Mouse (Mus musculus) thymus, adult 2 months (tissue): Measurements from ENCODE around the gene Nfkbib.

ENCODE experiments used
- CTCF ChIP-seq: fragments of 200-500 bp; IDR thresholded peaks from 2 replicates; pipeline ENCODE4 v1.5.1; 2012; ENCODE audit warnings: mild to moderate bottlenecking, control low read depth, low read length, moderate library complexity, borderline replicate concordance; ENCODE audit not compliant: control insufficient read depth, poor library complexity, insufficient read depth; ENCODE audit errors: extremely low read depth
- POLR2A ChIP-seq: fragments of 200-500 bp; IDR thresholded peaks from 2 replicates; pipeline ENCODE4 v1.6.1; 2012; ENCODE audit warnings: mild to moderate bottlenecking, low read length, control low read depth, moderate library complexity; ENCODE audit not compliant: control insufficient read depth, poor library complexity, insufficient read depth; ENCODE audit errors: extremely low read depth

DNA sequence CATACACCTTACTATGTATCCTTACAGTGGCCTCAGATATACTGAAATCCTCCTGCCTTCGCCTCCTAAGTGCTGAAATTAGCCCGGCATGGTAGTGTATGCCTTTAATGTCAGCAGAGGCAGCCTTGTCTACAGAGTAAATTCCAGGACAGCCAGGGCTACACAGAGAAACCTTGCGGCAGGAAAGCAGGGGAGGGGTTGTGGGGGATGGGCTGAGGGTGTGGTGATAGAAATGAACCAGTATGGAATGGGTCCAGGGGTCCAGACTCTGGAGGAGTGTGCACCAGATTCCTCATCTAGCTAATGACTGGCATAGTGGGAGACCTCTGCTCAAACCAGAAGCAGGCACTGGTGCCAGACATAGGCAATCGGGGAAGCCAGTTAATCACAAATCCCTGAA, 48.2 kb downstream of the Nfkbib start:
- no peak for TF ChIP-seq CTCF
- TF ChIP-seq POLR2A = no peak
